Mouse (Mus musculus) limb, embryonic 11.5 days (tissue): ENCODE measurements around the gene Ppm1h. TPM values are rescaled to one million over a fixed set of nuclear protein-coding genes. Genes with fewer than 3 reads are reported as not detected.

Source experiments
- ATAC-seq: fragments of 200-750 bp; cut with Nextera tagmentation; 2 replicates; pipeline ENCODE4 v1.8.0; 2017; ENCODE audit warnings: low read depth; ENCODE audit not compliant: insufficient number of reproducible peaks, low FRiP score, low TSS enrichment
- DNase-seq: peaks from one replicate; pipeline ENCODE4 v3.0.0-alpha.2; 2015; ENCODE audit warnings: low spot score
- H3K27ac ChIP-seq: fragments of 300-500 bp; sonication (generic); replicated peaks from 2 replicates; pipeline ENCODE4 v1.5.1; 2014; ENCODE audit warnings: low read depth, mild to moderate bottlenecking, low read length
- H3K27me3 ChIP-seq: fragments of 300-500 bp; sonication (generic); 2 replicates; pipeline ENCODE4 v1.6.1; 2014; ENCODE audit warnings: mild to moderate bottlenecking, low read length, mixed read lengths; ENCODE audit not compliant: control insufficient read depth, insufficient read depth
- H3K36me3 ChIP-seq: fragments of 300-500 bp; sonication (generic); 2 replicates; pipeline ENCODE4 v1.6.1; 2014; ENCODE audit warnings: mild to moderate bottlenecking, low read length, moderate library complexity, mixed read lengths; ENCODE audit not compliant: control insufficient read depth, insufficient read depth
- H3K4me1 ChIP-seq: fragments of 300-500 bp; sonication (generic); 2 replicates; pipeline ENCODE4 v1.6.1; 2014; ENCODE audit warnings: low read length, mixed read lengths; ENCODE audit not compliant: control insufficient read depth, insufficient read depth
- H3K4me2 ChIP-seq: fragments of 300-500 bp; sonication (generic); 2 replicates; pipeline ENCODE4 v1.6.1; 2014; ENCODE audit warnings: low read depth, mild to moderate bottlenecking, moderate library complexity; ENCODE audit not compliant: severe bottlenecking
- H3K4me3 ChIP-seq: fragments of 300-500 bp; sonication (generic); 2 replicates; pipeline ENCODE4 v1.5.1; 2014; ENCODE audit warnings: low read depth, low read length
- H3K9ac ChIP-seq: fragments of 300-500 bp; sonication (generic); 2 replicates; pipeline ENCODE4 v1.6.1; 2014; ENCODE audit warnings: mild to moderate bottlenecking, low read length
- H3K9me3 ChIP-seq: fragments of 300-500 bp; sonication (generic); 2 replicates; pipeline ENCODE4 v1.6.1; 2016; ENCODE audit warnings: low read length; ENCODE audit not compliant: control insufficient read depth
- WGBS: fragments of 180-500 bp; shearing (Covaris S2); extraction: QIAGEN DNeasy Blood & Tissue Kit; methylation state at CpG from one replicate; pipeline ENCODE4 v1.1.7; 2014; 5-methylcytosine and 5-hydroxymethylcytosine counted together
- polyA plus RNA-seq: library from polyadenylated mRNA; unstranded; fragments of >200 nt; fragmentation: Nextera tagmentation; extraction: Ambion mirVana; gene quantifications from 2 replicates; pipeline ENCODE4 v1.2.1, GENCODE M21; 2014

Gene Ppm1h
- polyA plus RNA-seq, 1 experiment from 2014 or later, result 5.1 TPM

- ATAC-seq, result no peak
- no peak overlapping the region for H3K4me2 ChIP-seq
- no peaks in the 10 kb centered on the region for H3K9me3 ChIP-seq
- H3K9ac ChIP-seq, result no peak overlapping the region
- peaks cover 3% of the 10 kb centered on the region; the same call in 1 of the 2 replicates for H3K36me3 ChIP-seq
- H3K4me1 ChIP-seq, result peaks cover 10% of the 10 kb centered on the region
- no peaks in the 10 kb centered on the region for H3K27me3 ChIP-seq
- WGBS, result 24% methylated on average over 9 of the region's 9 CpGs
- no peak overlapping the region for H3K27ac ChIP-seq
- H3K4me3 ChIP-seq, result no peak overlapping the region
- DNase-seq, result peak; percentile 64
Observed at GRCm38 (mm10) chr10:122987671-122988128, 309.1 kb downstream of the Ppm1h start.

- Histone ChIP-seq H3K4me1 (peaks cover 6% of the 10 kb centered on the region), H3K9ac (no peak overlapping the region), H3K4me3 (no peak overlapping the region), H3K4me2 (no peak overlapping the region), H3K36me3 (peaks cover 3% of the 10 kb centered on the region; the same call in 1 of the 2 replicates), H3K27me3 (no peaks in the 10 kb centered on the region), H3K9me3 (no peaks in the 10 kb centered on the region), H3K27ac (no peak overlapping the region)
- ATAC-seq (no peak), DNase-seq (no peak)
- whole genome bisulfite sequencing, result 86% methylated on average over 7 of the region's 7 CpGs
Observed at GRCm38 (mm10) chr10:122988372-122988771, 309.8 kb downstream of the Ppm1h start.

- peaks cover 6% of the 10 kb centered on the region; the same call in 1 of the 2 replicates for H3K4me1 ChIP-seq
- ATAC-seq (no peak), DNase-seq (no peak)
- H3K9ac ChIP-seq, result no peak overlapping the region
- no peak overlapping the region for H3K27ac ChIP-seq
- H3K36me3 ChIP-seq, result peaks cover 3% of the 10 kb centered on the region; the same call in 1 of the 2 replicates
- H3K4me3 ChIP-seq, result no peak overlapping the region
- 96% methylated on average over 9 of the region's 9 CpGs for WGBS
- no peak overlapping the region for H3K4me2 ChIP-seq
- H3K9me3 ChIP-seq, result no peaks in the 10 kb centered on the region
- no peaks in the 10 kb centered on the region for H3K27me3 ChIP-seq
Observed at GRCm38 (mm10) chr10:122989916-122990315, 311.4 kb downstream of the Ppm1h start.

GRCm38 (mm10) chr10:122990606-122991005 is 312.0 kb downstream of the Ppm1h start:
- Histone ChIP-seq H3K9ac (no peak overlapping the region), H3K4me3 (no peak overlapping the region), H3K9me3 (no peaks in the 10 kb centered on the region), H3K4me2 (no peak overlapping the region), H3K27me3 (no peaks in the 10 kb centered on the region), H3K4me1 (peaks cover 6% of the 10 kb centered on the region; the same call in 1 of the 2 replicates), H3K36me3 (peaks cover 5% of the 10 kb centered on the region; the same call in 1 of the 2 replicates), H3K27ac (no peak overlapping the region)
- DNase-seq, result no peak
- ATAC-seq, result no peak
- 92% methylated on average over 6 of the region's 6 CpGs for WGBS

GRCm38 (mm10) chr10:122991053-122991452 is 312.5 kb downstream of the Ppm1h start:
- no peak for DNase-seq
- Histone ChIP-seq H3K27me3 (no peaks in the 10 kb centered on the region), H3K9me3 (no peaks in the 10 kb centered on the region), H3K4me3 (no peak overlapping the region), H3K36me3 (peaks cover 8% of the 10 kb centered on the region; the same call in 1 of the 2 replicates), H3K9ac (no peak overlapping the region), H3K4me2 (no peak overlapping the region), H3K4me1 (peaks cover 6% of the 10 kb centered on the region; the same call in 1 of the 2 replicates), H3K27ac (no peak overlapping the region)
- WGBS, result 98% methylated on average over 9 of the region's 9 CpGs
- ATAC-seq, result no peak

- no peak for ATAC-seq
- Histone ChIP-seq H3K9me3 (no peaks in the 10 kb centered on the region), H3K9ac (no peak overlapping the region), H3K4me3 (no peak overlapping the region), H3K4me1 (peaks cover 6% of the 10 kb centered on the region; the same call in 1 of the 2 replicates), H3K4me2 (no peak overlapping the region), H3K27me3 (no peaks in the 10 kb centered on the region), H3K27ac (no peak overlapping the region), H3K36me3 (peaks cover 12% of the 10 kb centered on the region; the same call in 1 of the 2 replicates)
- DNase-seq, result no peak
- WGBS, result 90% methylated on average over 9 of the region's 9 CpGs
Observed at GRCm38 (mm10) chr10:122991648-122992047, 313.1 kb downstream of the Ppm1h start.

- no peak overlapping the region for H3K4me3 ChIP-seq
Observed at GRCm38 (mm10) chr10:122994402-122995107, 316.0 kb downstream of the Ppm1h start.

More at GRCm38 (mm10) chr10:122994402-122995107, 316.0 kb downstream of the Ppm1h start:
- Histone ChIP-seq H3K36me3 (peaks cover 12% of the 10 kb centered on the region; the same call in 1 of the 2 replicates), H3K27me3 (no peaks in the 10 kb centered on the region), H3K9ac (no peak overlapping the region), H3K4me2 (no peak overlapping the region), H3K4me1 (no peaks in the 10 kb centered on the region), H3K9me3 (no peaks in the 10 kb centered on the region), H3K27ac (no peak overlapping the region)
- 85% methylated on average over 17 of the region's 17 CpGs for WGBS
- DNase-seq (no peak), ATAC-seq (no peak)
